Mouse (Mus musculus): Measurements from ENCODE around the gene Ctbs. TPM values are rescaled to one million over a fixed set of nuclear protein-coding genes. Genes with fewer than 3 reads are reported as not detected.
"Not testable (repeated sequence)": the region's sequence is repeated elsewhere in the genome, so short reads cannot be mapped to it uniquely, and the experiment has no call there.

Ctbs gene
- polyA plus RNA-seq, 1 experiment, result 4.9 TPM

DNA sequence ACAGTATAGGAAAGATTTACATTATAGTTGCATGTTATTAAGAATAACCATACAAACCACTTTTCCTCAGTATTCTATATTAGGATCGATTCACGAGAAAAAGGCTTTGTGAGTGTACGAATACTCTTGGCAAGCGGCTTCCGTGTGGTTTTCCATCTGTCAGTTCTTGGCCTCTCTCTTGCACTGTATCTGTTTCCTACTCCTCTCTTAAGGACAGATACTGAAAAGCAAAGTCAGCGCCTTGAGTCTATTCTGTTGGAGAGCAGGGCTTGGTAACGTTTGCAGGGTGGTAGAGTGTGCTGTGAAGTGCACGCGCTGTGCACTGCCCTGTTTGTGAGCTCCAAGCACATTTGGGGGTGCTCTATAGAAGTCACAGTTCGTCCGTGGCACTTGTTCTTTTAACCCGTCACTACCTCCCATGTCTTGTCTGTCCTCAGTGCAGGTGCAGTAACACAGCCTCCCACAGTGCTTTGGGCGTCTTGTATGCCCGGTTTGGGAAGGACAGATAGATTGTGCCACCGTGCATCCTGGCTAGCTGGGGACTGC lies 29.5 kb upstream of the Ctbs start:
- H3K27ac ChIP-seq (replicated peaks; ENCODE audit: low read depth, low read length), result no peak overlapping the region

DNA sequence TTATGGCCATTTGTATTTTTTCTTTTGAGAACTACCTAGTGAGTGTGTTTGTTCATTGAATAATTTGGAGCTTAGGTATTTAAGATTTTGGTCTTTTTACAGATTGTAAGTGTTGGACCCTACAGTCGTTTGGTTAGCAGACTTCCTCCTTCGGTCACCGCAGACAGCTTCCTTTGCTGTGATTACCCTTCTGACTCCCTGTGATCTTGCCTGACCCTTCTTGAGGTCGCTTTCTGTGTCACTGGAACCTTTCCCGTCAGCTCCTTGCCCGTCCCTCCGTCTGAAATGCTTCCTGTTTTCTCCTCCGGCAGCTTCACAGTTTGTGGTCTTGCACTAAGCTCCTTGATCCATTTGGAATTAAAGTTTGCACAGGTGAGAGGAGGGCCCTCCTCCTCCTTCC lies 27.8 kb upstream of the Ctbs start:
- Histone ChIP-seq H3K27ac (replicated peaks; ENCODE audit: low read depth, low read length) (no peak overlapping the region), H3K4me3 (ENCODE audit: insufficient read depth, low read depth, low read length) (no peak overlapping the region), H3K4me1 (ENCODE audit: control insufficient read depth, insufficient read depth, insufficient read length, low read length) (no peaks in the 10 kb centered on the region)

More for the DNA sequence above, 29.5 kb upstream of the Ctbs start:
- Histone ChIP-seq H3K4me1 (ENCODE audit: control insufficient read depth, insufficient read depth, insufficient read length, low read length) (no peaks in the 10 kb centered on the region), H3K4me3 (ENCODE audit: insufficient read depth, low read depth, low read length) (no peak overlapping the region)

DNA sequence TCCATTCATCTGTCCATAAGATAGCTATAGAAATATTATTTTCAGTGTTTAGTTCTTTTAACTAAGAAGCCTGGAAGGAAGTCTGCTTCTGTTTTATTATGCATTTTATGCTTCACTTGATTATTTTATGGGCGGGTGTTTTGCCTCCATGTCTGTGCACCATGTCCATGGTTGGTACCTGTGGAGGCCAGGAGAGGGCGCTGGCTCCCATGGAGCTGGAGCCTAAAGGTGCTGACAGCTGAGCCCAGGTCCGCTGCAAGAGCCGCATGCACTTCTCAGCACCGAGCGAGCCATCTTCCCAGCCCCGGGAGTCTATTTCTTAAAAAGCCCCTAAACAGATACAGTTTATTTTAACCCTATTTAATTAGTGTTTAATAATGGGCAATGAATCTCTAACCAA lies 25.9 kb upstream of the Ctbs start:
- Histone ChIP-seq H3K27ac (replicated peaks; ENCODE audit: low read depth, low read length) (no peak overlapping the region), H3K4me3 (ENCODE audit: insufficient read depth, low read depth, low read length) (no peak overlapping the region), H3K4me1 (ENCODE audit: control insufficient read depth, insufficient read depth, insufficient read length, low read length) (no peaks in the 10 kb centered on the region)

DNA sequence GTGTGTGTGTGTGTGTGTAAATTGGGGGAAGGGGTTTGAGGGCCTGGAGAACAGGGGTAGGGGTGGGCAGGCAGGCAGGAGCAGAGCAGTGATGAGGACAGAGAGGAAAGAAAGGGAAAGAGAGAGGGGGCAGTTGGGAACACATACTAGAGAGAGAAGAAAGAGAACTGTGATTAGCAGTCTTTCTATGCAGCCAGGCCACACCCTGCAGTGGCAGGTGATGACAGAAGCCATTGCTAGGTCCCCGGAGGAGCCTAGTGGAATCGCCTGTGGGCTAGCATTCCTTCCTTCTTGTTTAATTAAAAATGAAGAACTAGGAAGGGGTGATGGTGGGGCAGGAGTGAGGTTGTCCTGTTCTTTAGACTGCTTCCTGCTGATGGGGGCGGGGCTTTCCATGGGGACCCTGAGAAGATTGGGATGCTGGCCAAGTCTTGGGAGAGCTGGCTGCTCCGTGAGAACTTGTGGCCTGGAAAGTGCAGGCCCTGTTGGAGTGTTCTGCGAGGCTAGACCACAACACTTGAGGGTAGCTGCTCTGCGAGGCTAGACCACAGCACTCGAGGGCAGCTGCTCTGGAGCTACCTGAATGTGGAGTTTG lies 25.2 kb upstream of the Ctbs start:
- no peak overlapping the region for H3K4me3 ChIP-seq (ENCODE audit: insufficient read depth, low read depth, low read length)
- H3K27ac ChIP-seq (replicated peaks; ENCODE audit: low read depth, low read length), result no peak overlapping the region
- no peaks in the 10 kb centered on the region for H3K4me1 ChIP-seq (ENCODE audit: control insufficient read depth, insufficient read depth, insufficient read length, low read length)

DNA sequence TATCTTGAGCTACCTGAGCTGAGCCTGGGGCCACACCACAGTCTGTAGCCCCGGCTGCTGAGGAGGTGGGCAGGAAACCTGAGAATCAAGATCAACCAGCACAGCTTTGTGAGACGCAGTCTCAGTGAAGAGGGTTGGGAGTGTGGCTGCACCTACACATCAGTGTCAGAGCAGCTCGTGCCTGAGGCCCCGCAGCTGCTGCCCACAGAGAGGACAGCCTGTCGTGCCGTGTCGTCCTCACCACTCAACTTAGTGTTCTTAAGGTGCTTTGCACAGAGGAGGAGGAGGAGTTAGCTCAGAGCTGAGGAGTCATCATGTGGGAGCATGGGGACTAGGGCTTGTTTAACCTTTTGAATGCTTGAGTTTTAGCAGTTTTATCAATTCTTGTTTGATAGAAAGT lies 23.7 kb upstream of the Ctbs start:
- Histone ChIP-seq H3K27ac (replicated peaks; ENCODE audit: low read depth, low read length) (no peak overlapping the region), H3K4me1 (ENCODE audit: control insufficient read depth, insufficient read depth, insufficient read length, low read length) (no peaks in the 10 kb centered on the region)

DNA sequence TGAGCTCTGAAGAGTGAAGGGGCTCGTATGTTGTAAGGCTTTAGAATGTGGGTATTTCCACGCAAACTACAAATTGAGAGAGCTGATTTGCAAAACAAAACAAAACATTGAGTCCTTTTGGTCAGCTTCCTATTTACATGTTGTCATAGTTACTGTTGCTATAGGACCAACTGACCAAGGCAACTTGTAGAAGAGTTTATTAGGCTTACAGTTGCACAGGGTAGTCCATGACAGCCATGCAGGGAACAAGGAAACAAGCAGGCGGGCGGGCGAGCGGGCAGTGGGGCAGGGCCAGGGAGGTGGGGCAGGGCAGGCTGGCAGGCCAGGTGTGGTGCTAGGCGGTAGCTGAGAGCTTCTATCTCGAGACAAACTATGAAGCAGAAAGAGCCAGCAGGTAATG lies 23.1 kb upstream of the Ctbs start:
- Histone ChIP-seq H3K27ac (replicated peaks; ENCODE audit: low read depth, low read length) (no peak overlapping the region), H3K4me3 (ENCODE audit: insufficient read depth, low read depth, low read length) (no peak overlapping the region)

More for the DNA sequence above, 23.7 kb upstream of the Ctbs start:
- no peak overlapping the region for H3K4me3 ChIP-seq (ENCODE audit: insufficient read depth, low read depth, low read length)

DNA sequence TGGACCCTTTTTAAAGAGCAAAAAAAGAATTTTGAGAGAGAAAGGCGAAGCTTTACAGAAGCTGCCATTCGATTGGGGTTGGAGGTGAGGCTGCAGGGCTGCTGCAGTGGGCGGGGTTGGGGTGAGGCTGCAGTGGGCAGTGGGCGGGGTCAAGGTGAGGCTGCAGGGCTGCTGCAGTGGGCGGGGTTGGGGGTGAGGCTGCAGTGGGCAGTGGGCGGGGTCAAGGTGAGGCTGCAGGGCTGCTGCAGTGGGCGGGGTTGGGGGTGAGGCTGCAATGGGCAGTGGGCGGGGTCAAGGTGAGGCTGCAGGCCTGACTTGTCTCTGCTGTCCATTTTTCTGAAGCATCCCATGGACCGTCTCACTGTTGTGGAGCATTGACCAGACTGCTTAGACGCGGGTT lies 16.5 kb upstream of the Ctbs start:
- not testable (repeated sequence) for H3K4me3 ChIP-seq (ENCODE audit: insufficient read depth, low read depth, low read length); H3K27ac ChIP-seq (replicated peaks; ENCODE audit: low read depth, low read length); H3K4me1 ChIP-seq (ENCODE audit: control insufficient read depth, insufficient read depth, insufficient read length, low read length)

More for the DNA sequence above, 23.1 kb upstream of the Ctbs start:
- H3K4me1 ChIP-seq (ENCODE audit: control insufficient read depth, insufficient read depth, insufficient read length, low read length), result no peaks in the 10 kb centered on the region

DNA sequence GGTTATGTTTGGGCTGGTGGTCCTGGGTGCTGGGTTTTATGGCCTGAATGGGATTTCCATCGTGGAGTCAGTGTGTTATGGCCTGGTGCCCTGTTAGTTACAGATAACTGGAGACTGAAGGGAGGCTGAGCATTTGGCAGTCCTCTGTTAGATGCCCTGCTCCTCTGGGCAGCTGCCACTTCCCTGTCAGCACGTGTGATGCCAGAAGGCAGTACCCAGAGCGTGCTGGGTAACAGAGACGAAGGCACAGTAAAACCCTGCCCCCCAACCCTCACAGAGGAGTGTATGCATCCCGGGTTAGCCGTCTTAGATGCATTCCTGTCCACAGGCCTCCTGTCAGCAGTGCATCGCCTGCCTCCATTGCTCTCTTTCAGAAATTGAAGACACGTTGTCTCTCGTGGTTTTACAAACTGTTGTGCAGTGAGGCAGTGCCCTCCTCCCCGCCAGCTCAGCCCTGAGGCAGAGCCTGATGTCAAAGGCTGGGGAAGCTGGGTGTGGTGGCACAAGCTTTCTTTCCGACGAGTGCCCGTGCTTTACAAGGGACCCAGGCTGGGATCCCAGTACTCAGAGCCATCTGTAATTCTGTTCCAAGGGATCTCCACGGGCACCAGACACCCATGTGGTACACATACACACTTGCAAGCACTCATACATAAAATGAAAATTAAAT lies 15.8 kb upstream of the Ctbs start:
- H3K27ac ChIP-seq (replicated peaks; ENCODE audit: low read depth, low read length), result no peak overlapping the region
- H3K4me3 ChIP-seq (ENCODE audit: insufficient read depth, low read depth, low read length), result no peak overlapping the region
- no peaks in the 10 kb centered on the region for H3K4me1 ChIP-seq (ENCODE audit: control insufficient read depth, insufficient read depth, insufficient read length, low read length)

DNA sequence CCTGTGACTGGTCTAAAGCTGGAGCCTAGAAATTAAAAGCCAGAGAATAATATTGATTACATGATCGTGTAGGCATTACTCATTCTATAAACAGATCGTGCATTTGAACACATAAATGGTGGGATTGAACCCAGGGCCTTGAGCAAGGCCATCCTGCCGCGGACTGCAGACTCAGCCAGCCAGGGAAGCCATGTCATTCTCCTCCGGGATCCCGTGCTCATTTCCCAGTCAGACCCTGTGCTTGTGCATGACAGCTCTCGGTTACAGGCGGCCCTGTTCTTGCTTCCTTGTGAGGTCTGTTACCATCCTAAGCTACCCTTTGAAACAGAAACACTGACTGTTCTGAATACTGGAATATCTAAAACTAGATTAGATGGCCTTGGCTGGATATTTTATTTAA lies 14.9 kb upstream of the Ctbs start:
- Histone ChIP-seq H3K27ac (replicated peaks; ENCODE audit: low read depth, low read length) (no peak overlapping the region), H3K4me3 (ENCODE audit: insufficient read depth, low read depth, low read length) (no peak overlapping the region)

DNA sequence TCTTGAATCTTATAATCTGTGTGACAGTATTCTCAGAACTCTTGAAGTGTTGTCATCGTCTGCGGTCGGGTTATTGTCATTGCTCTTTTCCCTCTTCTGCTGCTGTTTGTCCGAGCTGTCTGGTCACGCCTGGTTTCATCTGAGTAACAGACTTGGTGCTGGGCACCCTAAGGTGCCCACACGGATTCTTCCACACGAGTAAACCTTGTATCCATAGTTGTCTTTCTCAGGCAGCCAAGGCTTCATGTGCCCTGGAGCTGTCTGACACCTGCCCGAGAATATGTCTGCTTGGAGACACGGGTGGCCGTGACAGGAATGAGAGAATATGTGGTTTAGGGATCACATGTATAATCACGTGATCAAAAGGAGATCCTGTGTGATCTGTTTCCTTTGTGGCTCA lies 14.1 kb upstream of the Ctbs start:
- Histone ChIP-seq H3K4me3 (ENCODE audit: insufficient read depth, low read depth, low read length) (no peak overlapping the region), H3K4me1 (ENCODE audit: control insufficient read depth, insufficient read depth, insufficient read length, low read length) (no peaks in the 10 kb centered on the region), H3K27ac (replicated peaks; ENCODE audit: low read depth, low read length) (no peak overlapping the region)

More for the DNA sequence above, 14.9 kb upstream of the Ctbs start:
- no peaks in the 10 kb centered on the region for H3K4me1 ChIP-seq (ENCODE audit: control insufficient read depth, insufficient read depth, insufficient read length, low read length)

DNA sequence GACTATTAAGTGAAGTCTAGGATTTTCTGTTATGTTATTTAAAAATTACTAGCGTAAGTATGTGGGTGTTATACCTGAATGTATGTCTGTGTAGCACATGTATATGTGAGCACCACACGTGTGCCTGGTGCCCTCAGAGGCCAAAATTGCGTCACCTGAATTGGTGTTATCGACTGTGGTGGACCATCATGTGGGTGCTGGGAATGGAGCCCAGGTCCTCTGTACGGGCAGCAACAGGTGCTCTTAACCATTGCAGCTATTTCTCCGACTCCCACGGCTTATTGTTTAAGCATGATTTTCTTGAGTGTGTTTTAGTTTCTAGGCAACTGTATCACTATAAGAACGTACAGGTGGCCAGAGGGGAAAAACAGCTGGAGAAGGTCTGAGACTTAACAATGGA lies 13.5 kb upstream of the Ctbs start:
- Histone ChIP-seq H3K4me1 (ENCODE audit: control insufficient read depth, insufficient read depth, insufficient read length, low read length) (no peaks in the 10 kb centered on the region; the same call in 1 of the 2 replicates), H3K4me3 (ENCODE audit: insufficient read depth, low read depth, low read length) (no peak overlapping the region), H3K27ac (replicated peaks; ENCODE audit: low read depth, low read length) (no peak overlapping the region)

DNA sequence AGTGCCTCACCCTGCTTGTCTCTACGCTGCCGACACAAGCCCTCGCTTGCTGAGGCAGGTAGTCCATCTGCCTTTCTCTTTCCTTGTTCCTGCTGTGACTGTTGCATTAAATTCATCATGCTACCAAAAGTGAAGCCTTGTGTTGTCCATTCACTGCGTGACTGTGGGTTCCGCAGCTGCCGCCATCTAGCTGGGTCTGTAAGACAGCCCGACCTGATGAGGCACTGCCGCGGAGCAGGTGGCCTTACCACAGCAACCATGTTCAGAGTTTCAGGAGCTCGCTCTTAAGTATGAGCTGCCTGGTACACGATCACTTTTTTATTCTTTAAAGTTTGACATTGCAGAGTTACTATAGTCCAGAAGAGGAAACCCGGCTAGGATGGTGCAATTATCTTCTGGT lies 9.6 kb upstream of the Ctbs start:
- Histone ChIP-seq H3K4me1 (ENCODE audit: control insufficient read depth, insufficient read depth, insufficient read length, low read length) (no peaks in the 10 kb centered on the region; the same call in 1 of the 2 replicates), H3K4me3 (ENCODE audit: insufficient read depth, low read depth, low read length) (no peak overlapping the region), H3K27ac (replicated peaks; ENCODE audit: low read depth, low read length) (no peak overlapping the region)

DNA sequence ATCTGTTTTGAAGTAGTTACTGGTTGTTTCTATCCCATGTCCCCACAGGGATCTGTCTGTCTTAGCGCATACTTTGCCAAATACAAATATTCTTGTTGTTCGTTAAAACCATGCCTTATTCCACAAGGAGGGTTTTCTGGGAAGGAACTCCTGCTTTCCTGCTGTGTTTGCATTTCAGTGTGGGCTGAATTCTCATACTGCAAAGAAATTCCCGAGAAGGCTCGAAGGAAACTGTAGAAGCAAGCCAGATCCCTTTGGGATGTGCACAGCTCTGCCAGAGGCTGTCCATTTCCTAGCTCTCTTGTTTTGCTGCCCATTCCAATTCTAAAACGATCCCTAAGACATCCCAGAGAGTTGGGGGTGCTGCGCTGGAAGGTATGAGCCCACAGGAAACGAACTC lies 9.2 kb upstream of the Ctbs start:
- H3K27ac ChIP-seq (replicated peaks; ENCODE audit: low read depth, low read length), result no peak overlapping the region
- no peaks in the 10 kb centered on the region; the same call in 1 of the 2 replicates for H3K4me1 ChIP-seq (ENCODE audit: control insufficient read depth, insufficient read depth, insufficient read length, low read length)
- H3K4me3 ChIP-seq (ENCODE audit: insufficient read depth, low read depth, low read length), result no peak overlapping the region

DNA sequence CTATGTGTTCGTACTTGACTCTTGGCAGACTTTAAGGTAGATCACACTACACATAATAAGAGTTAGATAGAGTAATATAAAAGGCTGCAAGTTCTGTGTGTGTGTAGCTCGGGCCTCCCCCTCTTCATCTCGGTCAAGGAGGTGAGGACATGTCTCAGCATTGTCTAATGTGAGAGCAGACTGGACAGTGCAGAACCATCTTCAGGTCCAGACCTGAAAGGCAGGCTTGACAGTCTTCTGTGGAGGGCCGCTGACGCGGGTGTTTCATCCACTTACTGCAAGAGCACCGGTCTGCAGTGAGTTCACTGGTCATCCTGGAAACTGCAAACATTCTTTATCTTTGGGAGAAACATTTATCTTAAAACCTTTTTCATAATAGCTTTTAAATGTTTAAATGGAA lies 7.1 kb upstream of the Ctbs start:
- no peak overlapping the region for H3K4me3 ChIP-seq (ENCODE audit: insufficient read depth, low read depth, low read length)
- H3K27ac ChIP-seq (replicated peaks; ENCODE audit: low read depth, low read length), result no peak overlapping the region
- H3K4me1 ChIP-seq (ENCODE audit: control insufficient read depth, insufficient read depth, insufficient read length, low read length), result no peaks in the 10 kb centered on the region; the same call in 1 of the 2 replicates

DNA sequence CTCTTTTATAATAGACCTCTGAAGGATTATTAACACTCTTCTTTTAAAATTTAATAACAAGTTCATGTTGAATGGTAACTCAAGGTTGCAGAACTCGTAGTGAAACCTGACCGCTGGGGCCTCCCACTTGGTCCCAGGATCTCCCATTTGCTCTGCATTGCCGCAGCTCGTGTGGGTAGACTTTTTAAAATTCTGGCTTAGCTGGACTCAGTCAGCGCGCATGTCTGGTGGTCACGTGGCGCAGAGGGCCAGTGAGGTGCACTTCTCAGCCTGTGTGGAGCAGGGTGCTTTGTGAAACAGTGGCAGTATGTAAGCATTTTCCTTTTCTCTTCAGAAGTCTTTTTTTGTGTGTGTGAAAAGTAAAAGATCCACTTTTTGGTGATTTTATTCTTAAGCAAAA lies 6.7 kb upstream of the Ctbs start:
- H3K4me3 ChIP-seq (ENCODE audit: insufficient read depth, low read depth, low read length), result no peak overlapping the region

DNA sequence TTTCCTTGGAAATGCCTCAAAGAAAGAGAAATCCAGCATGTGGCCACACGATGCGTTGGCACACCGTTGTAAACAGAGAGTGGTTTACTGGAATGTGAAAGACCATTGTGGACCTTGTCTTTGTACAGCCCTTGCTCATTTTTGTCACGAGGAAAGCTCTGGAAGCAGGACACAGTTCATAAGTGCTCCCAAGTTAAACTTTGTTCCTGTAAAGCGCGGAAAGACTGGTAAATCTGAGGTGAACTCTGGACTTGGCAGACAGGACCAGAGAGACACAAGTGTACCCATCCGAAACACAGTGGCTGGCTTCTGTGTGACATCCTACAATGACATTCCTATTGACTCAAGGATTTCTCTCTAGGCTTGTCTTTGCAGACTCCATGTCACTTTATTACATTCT lies 6.2 kb upstream of the Ctbs start:
- Histone ChIP-seq H3K4me3 (ENCODE audit: insufficient read depth, low read depth, low read length) (no peak overlapping the region), H3K4me1 (ENCODE audit: control insufficient read depth, insufficient read depth, insufficient read length, low read length) (no peaks in the 10 kb centered on the region; the same call in 1 of the 2 replicates), H3K27ac (replicated peaks; ENCODE audit: low read depth, low read length) (no peak overlapping the region)

More for the DNA sequence above, 6.7 kb upstream of the Ctbs start:
- no peaks in the 10 kb centered on the region; the same call in 1 of the 2 replicates for H3K4me1 ChIP-seq (ENCODE audit: control insufficient read depth, insufficient read depth, insufficient read length, low read length)
- H3K27ac ChIP-seq (replicated peaks; ENCODE audit: low read depth, low read length), result no peak overlapping the region
